Mouse (Mus musculus) embryonic stem cell, embryonic (primary cell): ENCODE results near the gene Dpy19l1.

Source experiments
- CTCF ChIA-PET, 4 experiments: fragments of 300-600 bp in 2 of 4; fragments of 350-600 bp in 2 of 4; sonication (Branson Sonifier 250); formaldehyde crosslinking; loops; one replicate each; lab custom pipeline; 2022; ENCODE audit warnings: inconsistent platforms in 2 of 4; lab: Charles Lee
- POLR2A ChIA-PET, 4 experiments: fragments of 300-600 bp in 2 of 4; fragments of 350-600 bp in 2 of 4; sonication (Branson Sonifier 250); formaldehyde crosslinking; loops; one replicate each; lab custom pipeline; 2022; ENCODE audit warnings: antibody characterized with exemption in 4 of 4, inconsistent platforms in 1 of 4; lab: Charles Lee

The Dpy19l1 gene

DNA sequence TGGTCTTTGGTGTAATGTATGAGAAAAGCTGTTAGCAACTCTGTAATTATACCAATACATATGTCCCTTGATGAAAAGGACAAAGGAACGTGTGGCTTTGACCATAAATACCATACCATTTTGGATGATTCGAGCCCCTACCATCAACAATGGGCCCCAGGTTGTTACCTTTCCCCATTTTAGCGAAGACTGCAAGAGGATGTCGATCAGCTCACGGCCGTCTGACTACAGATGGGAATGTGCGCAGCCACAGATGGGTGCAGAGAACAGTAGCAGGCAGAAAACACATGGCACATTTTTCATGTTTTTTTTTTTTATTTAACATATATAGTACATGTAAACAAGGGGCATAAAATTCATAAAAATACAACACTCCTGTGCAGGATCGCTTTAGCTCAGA, 91.5 kb downstream of the Dpy19l1 start:
- POLR2A ChIA-PET, result interaction anchor here in 2 of 4 experiments (0.5 to 1.8 kb wide), 3 partner anchors 11 to 93 kb away, joined by 3 to 5 read pairs (median 3); no protein-coding TSS in a partner anchor
- CTCF ChIA-PET, result interaction anchor here in 1 of 4 experiments (1.3 kb wide), 1 partner anchor 12 kb away, joined by 3 read pairs; no protein-coding TSS in a partner anchor

DNA sequence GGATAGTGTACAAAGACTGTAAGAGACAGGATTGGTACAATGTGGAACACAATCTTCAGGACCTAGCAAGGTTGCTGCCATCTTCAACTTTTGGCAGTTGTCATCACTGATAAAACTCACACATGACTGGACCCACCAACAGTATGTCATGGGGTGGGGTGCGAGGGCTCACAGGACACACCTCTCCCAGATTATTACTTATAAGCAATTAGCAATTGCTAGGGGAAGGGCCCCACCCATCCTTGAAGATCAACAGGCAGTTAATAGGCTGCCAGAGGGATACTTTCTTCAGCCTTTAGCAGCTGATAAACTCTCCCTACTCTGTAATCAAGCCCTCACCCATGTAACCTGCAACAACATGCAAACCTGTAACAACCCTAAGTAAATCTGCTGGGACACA, 92.5 kb downstream of the Dpy19l1 start:
- ChIA-PET CTCF (no interaction called here), POLR2A (interaction anchor here in 2 of 4 experiments (0.5 to 0.7 kb wide), 2 partner anchors 40 to 975 kb away, joined by 3 to 9 read pairs; no protein-coding TSS in a partner anchor)

DNA sequence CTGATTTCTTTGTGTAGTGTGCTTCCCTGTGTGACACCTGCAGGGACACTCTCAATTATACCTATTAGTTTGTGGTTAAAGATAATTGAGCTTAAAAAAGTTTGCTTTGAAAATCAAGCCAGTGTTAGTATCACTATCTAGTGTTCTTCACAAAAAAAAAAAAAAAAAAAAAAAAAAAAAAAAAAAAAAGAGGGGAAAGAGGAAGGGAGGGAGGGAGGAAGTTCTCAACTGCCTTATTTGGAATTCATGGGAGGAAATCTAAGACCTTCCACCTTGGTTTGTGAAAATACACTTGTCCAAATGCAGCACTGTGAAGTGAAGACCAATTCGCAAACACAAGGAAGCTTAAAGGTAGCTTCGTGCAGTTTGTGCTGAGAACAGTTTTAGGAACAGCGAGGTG, 94.9 kb downstream of the Dpy19l1 start:
- ChIA-PET POLR2A (interaction anchor here in 1 of 4 experiments (0.7 to 1.3 kb wide), 2 partner anchors 9 to 10 kb away, joined by 3 to 4 read pairs; no protein-coding TSS in a partner anchor), CTCF (no interaction called here)

DNA sequence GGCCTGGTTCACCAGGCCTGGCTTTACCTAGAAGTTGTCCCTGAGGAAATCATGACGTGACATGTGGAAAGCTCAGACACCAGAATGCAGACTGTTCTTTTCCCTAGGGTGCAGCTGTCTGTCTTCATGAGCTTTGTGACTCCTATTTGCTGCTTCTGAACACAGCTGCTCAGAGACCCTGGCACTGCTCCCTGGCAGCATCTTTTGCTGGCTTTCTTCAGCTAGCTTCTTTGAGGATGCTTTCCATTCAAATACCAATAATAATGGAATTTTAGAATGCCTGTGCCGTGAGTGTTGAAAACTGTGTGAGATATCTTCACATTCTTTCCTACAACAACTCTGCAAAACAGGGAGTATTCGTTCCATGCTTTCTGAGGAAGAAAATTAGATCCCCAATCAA, 108.8 kb downstream of the Dpy19l1 start:
- ChIA-PET POLR2A (no interaction called here), CTCF (interaction anchor here in 1 of 4 experiments (0.6 kb wide), 1 partner anchor 1615 kb away, joined by 3 read pairs; no protein-coding TSS in a partner anchor)

DNA sequence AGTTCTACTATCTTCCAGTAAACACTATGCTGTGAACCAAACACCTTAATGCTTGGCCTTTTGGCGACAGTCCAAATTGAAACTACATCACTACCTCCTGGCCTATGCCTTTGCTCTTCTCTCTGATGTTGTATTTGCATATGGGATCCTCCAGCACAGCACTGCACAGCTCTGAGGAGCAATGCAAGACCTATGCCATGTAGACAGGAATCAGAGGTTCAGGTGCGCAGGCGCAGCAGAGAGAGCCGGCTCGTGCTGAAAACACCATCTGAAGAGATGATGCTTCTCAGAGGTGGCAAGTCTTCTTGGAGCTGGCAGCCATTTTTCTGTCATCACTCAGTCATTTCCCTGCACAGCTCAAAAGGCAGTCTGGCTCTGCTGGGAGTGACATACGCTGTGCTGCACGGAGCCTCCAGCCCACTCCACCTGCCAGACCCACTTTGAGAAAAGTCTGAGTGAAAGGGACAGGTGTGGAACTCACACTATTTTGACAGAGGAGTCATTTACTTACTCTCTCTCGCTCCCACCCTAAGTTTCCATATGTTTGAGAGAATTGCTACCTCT, 112.1 kb downstream of the Dpy19l1 start:
- CTCF ChIA-PET, result no interaction called here
- POLR2A ChIA-PET, result interaction anchor here in 1 of 4 experiments (0.6 kb wide), 1 partner anchor 15 kb away, joined by 3 read pairs; no protein-coding TSS in a partner anchor

DNA sequence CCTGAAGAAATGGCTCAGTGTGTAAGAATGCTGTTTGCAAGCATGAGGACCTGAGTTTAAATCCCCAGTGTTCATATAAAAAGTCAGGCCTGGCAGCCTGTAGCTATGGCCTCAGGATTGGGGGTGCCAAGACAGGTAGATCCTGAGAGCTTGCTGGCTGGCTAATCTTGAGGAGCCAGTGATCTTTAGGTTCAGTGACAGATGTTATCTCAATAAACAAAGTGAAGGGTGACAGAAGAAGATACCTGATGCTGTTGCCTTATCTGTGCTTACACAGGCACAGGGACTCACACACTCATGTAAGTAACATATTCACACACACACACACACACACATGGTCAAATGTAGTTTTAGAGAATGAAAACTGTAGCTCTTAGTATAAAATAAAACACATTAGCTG, 115.7 kb downstream of the Dpy19l1 start:
- POLR2A ChIA-PET, result no interaction called here
- CTCF ChIA-PET, result no interaction called here

DNA sequence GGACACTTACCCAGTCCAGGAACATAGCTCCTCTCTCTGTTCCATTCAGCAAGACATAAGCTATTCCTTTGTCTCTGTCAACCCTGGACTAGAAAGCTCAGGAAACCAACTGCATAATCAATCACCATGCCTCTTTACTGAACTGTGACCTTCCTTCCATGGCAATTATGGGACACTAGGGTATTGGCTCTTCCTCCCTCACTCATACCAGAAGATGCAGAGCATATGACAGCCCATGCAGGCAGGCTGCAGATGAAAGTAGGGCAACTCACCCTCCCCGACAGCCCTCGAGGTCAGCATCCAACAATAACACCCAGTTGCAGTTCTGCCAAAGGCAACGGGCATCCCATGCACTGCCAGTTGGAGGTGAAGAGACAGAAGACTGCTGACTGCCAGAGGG, 123.6 kb downstream of the Dpy19l1 start:
- ChIA-PET CTCF (no interaction called here), POLR2A (no interaction called here)

DNA sequence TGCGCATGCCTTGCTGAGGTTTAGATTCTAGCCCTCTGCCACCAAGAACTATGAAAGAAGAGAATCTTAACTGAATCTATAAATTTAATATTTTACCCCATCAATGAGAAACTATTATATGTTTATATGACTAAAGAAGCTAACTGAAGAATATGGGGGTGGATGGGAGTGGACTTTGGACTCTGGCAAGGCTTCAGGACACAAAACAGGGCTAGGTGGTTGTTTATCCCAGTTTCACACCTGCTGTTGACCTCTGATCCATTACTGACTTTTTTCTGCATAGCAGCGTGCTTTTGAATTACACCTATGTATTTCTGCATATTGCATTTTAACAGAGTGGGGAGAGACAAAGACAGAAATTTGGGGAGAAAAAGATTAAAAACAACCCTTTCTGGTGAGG, 124.1 kb downstream of the Dpy19l1 start:
- ChIA-PET CTCF (no interaction called here), POLR2A (no interaction called here)
